Mouse (Mus musculus) liver, embryonic 14.5 days (tissue): ENCODE measurements around the gene Alg13. TPM values are rescaled to one million over a fixed set of nuclear protein-coding genes. Genes with fewer than 3 reads are reported as not detected.

Experiments used
- ATAC-seq: fragments of 200-750 bp; cut with Nextera tagmentation; 2 replicates; pipeline ENCODE4 v1.8.0; 2017; ENCODE audit warnings: moderate number of reproducible peaks, mild to moderate bottlenecking, moderate library complexity; ENCODE audit not compliant: insufficient read depth
- DNase-seq, 3 experiments: peaks; one replicate each; pipeline ENCODE4 v3.0.0-alpha.2; 2012 to 2013; ENCODE audit warnings: low read depth in 3 of 3, low spot score in 3 of 3
- H3K27ac ChIP-seq: fragments of 300-500 bp; sonication (generic); 2 replicates; pipeline ENCODE4 v1.5.1; 2014; ENCODE audit warnings: moderate library complexity, mild to moderate bottlenecking, control low read depth, inconsistent platforms
- H3K27me3 ChIP-seq: fragments of 300-500 bp; sonication (generic); 2 replicates; pipeline ENCODE4 v1.6.1; 2014; ENCODE audit warnings: mild to moderate bottlenecking, low read length, moderate library complexity; ENCODE audit not compliant: control insufficient read depth, insufficient read depth
- H3K36me3 ChIP-seq: fragments of 300-500 bp; sonication (generic); replicated peaks from 2 replicates; pipeline ENCODE4 v1.6.1; 2014; ENCODE audit warnings: low read depth; ENCODE audit not compliant: control insufficient read depth, insufficient read depth
- H3K4me1 ChIP-seq, 2 experiments: fragments of 200-500 bp in 1 of 2; fragments of 300-500 bp in 1 of 2; sonication (generic) in 1 of 2; replicated peaks; 2 replicates each; pipeline ENCODE4 v1.6.1; 2012 to 2014; ENCODE audit warnings: antibody characterized with exemption in 1 of 2, inconsistent platforms in 1 of 2, low read length in 1 of 2; ENCODE audit not compliant: control insufficient read depth in 2 of 2, insufficient read depth in 2 of 2
- H3K4me2 ChIP-seq: fragments of 300-500 bp; sonication (generic); 2 replicates; pipeline ENCODE4 v1.6.1; 2014; ENCODE audit warnings: low read depth, mild to moderate bottlenecking, control low read depth, moderate library complexity
- H3K4me3 ChIP-seq, 2 experiments: fragments of 200-500 bp in 1 of 2; fragments of 300-500 bp in 1 of 2; sonication (generic) in 1 of 2; 2 replicates each; pipeline ENCODE4 v1.5.1; 2012 to 2014; ENCODE audit warnings: low read depth in 2 of 2, low read length in 2 of 2, mild to moderate bottlenecking in 2 of 2, control low read depth in 1 of 2, inconsistent platforms in 1 of 2, moderate library complexity in 1 of 2; ENCODE audit not compliant: insufficient read depth in 1 of 2
- H3K9ac ChIP-seq: fragments of 300-500 bp; sonication (generic); replicated peaks from 2 replicates; pipeline ENCODE4 v1.6.1; 2014; ENCODE audit warnings: mild to moderate bottlenecking, control low read depth, moderate library complexity
- H3K9me3 ChIP-seq: fragments of 300-500 bp; sonication (generic); 2 replicates; pipeline ENCODE4 v1.6.1; 2016; ENCODE audit warnings: low read length, mixed read lengths; ENCODE audit not compliant: control insufficient read depth
- CTCF ChIP-seq: IDR thresholded peaks from 2 replicates; pipeline ENCODE4 v1.5.1; 2016; ENCODE audit warnings: antibody characterized with exemption, low read depth, control low read depth
- EP300 ChIP-seq: IDR thresholded peaks from 2 replicates; pipeline ENCODE4 v1.6.1; 2016; ENCODE audit warnings: antibody characterized with exemption, low read depth
- WGBS: fragments of 180-500 bp; shearing (Covaris S2); extraction: QIAGEN DNeasy Blood & Tissue Kit; methylation state at CpG from one replicate; pipeline ENCODE4 v1.1.7; 2014; ENCODE audit not compliant: insufficient replicate concordance; 5-methylcytosine and 5-hydroxymethylcytosine counted together
- polyA plus RNA-seq, 2 experiments: library from polyadenylated mRNA; depleted of rRNA in 1 of 2; stranded (reverse) in 1 of 2; unstranded in 1 of 2; fragments of >200 nt; fragmentation: Nextera tagmentation in 1 of 2; extraction: Ambion mirVana in 1 of 2; gene quantifications; 2 replicates each; pipeline versions ENCODE4 v1.2.1 to v1.2.3; 2012 to 2014

Gene Alg13
- polyA plus RNA-seq, 2 experiments: 6.8 to 9.5 TPM

GRCm38 (mm10) chrX:144335332-144336015, 17.9 kb downstream of the Alg13 start:
- no peak for TF ChIP-seq EP300
- TF ChIP-seq CTCF: no peak
- Histone ChIP-seq H3K4me2 (no peak overlapping the region), H3K27me3 (no peaks in the 10 kb centered on the region), H3K27ac (no peak overlapping the region), H3K9ac (no peak overlapping the region), H3K4me1 (no peaks in the 10 kb centered on the region), H3K9me3 (no peaks in the 10 kb centered on the region), H3K36me3 (no peaks in the 10 kb centered on the region), H3K4me3 (no peak overlapping the region)
- no peak for DNase-seq
- 65% methylated on average over 8 of the region's 8 CpGs for WGBS
- ATAC-seq: no peak

- no peak for ATAC-seq
- Histone ChIP-seq H3K36me3 (no peaks in the 10 kb centered on the region), H3K27me3 (no peaks in the 10 kb centered on the region), H3K4me1 (no peaks in the 10 kb centered on the region), H3K4me3 (no peak overlapping the region), H3K9me3 (no peaks in the 10 kb centered on the region), H3K9ac (no peak overlapping the region), H3K27ac (no peak overlapping the region), H3K4me2 (no peak overlapping the region)
- no peak for DNase-seq
- TF ChIP-seq CTCF (no peak), EP300 (no peak)
Observed at GRCm38 (mm10) chrX:144337938-144338337, 20.3 kb downstream of the Alg13 start.

GRCm38 (mm10) chrX:144338355-144338754, 20.8 kb downstream of the Alg13 start:
- Histone ChIP-seq H3K4me2 (no peak overlapping the region), H3K9ac (no peak overlapping the region), H3K27ac (no peak overlapping the region), H3K9me3 (no peaks in the 10 kb centered on the region), H3K36me3 (no peaks in the 10 kb centered on the region), H3K27me3 (no peaks in the 10 kb centered on the region), H3K4me3 (no peak overlapping the region), H3K4me1 (no peaks in the 10 kb centered on the region)
- no peak for ATAC-seq
- DNase-seq: no peak
- TF ChIP-seq CTCF (no peak), EP300 (no peak)

- Histone ChIP-seq H3K27ac (no peak overlapping the region), H3K4me1 (no peaks in the 10 kb centered on the region), H3K4me3 (no peak overlapping the region), H3K4me2 (no peak overlapping the region), H3K9ac (no peak overlapping the region), H3K27me3 (no peaks in the 10 kb centered on the region), H3K9me3 (no peaks in the 10 kb centered on the region), H3K36me3 (no peaks in the 10 kb centered on the region)
- no peak for ATAC-seq
- TF ChIP-seq EP300: no peak
- TF ChIP-seq CTCF: no peak
- no peak for DNase-seq
- 77% methylated on average over 2 of the region's 2 CpGs for WGBS
Observed at GRCm38 (mm10) chrX:144374196-144374595, 56.6 kb downstream of the Alg13 start.

GRCm38 (mm10) chrX:144403526-144403925, 85.9 kb downstream of the Alg13 start:
- Histone ChIP-seq H3K9ac (no peak overlapping the region), H3K4me3 (no peak overlapping the region), H3K27me3 (no peaks in the 10 kb centered on the region), H3K4me1 (no peaks in the 10 kb centered on the region), H3K27ac (no peak overlapping the region), H3K36me3 (no peaks in the 10 kb centered on the region), H3K9me3 (no peaks in the 10 kb centered on the region), H3K4me2 (no peak overlapping the region)
- no peak for ATAC-seq
- TF ChIP-seq EP300: no peak
- TF ChIP-seq CTCF: peak; percentile 85
- 26% methylated on average over 7 of the region's 7 CpGs for WGBS
- DNase-seq: no peak
